Mouse (Mus musculus): ENCODE results near the gene Fbrs. TPM values are rescaled to one million over a fixed set of nuclear protein-coding genes. Genes with fewer than 3 reads are reported as not detected.
"Not testable (repeated sequence)": the region's sequence is repeated elsewhere in the genome, so short reads cannot be mapped to it uniquely, and the experiment has no call there.

The Fbrs gene
- polyA plus RNA-seq, 1 experiment from 2014 or later = 9.1 TPM

DNA sequence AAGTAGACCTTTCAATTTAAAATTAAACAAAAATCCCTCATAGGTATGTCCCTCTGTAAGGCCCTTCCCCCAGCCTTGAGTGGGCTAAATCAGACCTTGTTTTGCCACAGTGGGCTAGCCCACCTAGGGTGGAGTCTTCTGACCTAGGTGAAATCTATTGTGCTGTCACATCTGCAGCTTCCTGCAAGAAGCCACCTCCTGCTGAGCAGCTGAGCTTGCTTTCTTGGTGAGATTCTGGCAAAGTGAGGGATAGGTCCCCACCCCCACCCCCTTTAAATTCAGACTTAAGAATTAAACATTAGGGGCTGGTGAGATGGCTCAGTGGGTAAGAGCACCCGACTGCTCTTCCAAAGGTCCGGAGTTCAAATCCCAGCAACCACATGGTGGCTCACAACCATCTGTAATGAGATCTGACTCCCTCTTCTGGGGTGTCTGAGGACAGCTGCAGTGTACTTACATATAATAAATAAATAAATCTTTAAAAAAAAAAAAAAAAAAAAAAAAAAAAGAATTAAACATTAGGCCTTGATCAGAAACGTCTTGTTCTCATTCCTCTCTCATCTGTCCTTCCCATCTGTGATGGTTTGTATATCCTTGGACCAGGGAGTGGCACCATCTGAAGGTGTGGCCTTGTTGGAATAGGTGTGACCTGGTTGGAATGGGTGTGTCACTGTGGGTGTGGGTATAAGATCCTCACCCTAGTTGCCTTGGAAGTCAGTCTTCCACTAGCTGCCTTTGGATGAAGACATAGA lies 20.5 kb upstream of the Fbrs start:
- not testable (repeated sequence) for H3K27me3 ChIP-seq (ENCODE audit: control insufficient read depth, insufficient read depth, low read depth, low read length); H3K9ac ChIP-seq (ENCODE audit: low read depth, low read length); H3K4me1 ChIP-seq (ENCODE audit: control insufficient read depth, insufficient read depth, low read length); ATAC-seq; H3K27ac ChIP-seq (ENCODE audit: low read length); H3K36me3 ChIP-seq (ENCODE audit: control insufficient read depth, insufficient read depth, low read length); H3K9me3 ChIP-seq (replicated peaks; ENCODE audit: control insufficient read depth, low read length, poor library complexity, severe bottlenecking); H3K4me2 ChIP-seq (ENCODE audit: low read length); H3K4me3 ChIP-seq (ENCODE audit: low read depth, low read length)
- WGBS = 78% methylated on average over 3 of the region's 3 CpGs

DNA sequence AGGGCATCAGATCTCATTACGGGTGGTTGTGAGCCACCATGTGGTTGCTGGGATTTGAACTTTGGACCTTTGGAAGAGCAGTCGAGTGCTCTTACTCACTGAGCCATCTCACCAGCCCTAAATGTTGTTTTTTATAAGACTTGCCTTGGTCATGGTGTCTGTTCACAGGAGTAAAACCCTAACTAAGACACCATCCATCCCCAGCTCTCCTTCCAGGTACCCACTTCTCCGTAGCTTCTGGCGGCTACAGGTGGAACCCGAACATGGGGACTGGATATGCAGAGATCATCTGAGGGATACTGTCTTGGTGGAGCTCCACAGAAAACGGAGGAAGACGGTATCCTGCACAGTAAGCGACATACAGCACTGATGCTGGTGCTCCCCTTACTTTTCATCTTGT lies 19.7 kb upstream of the Fbrs start, which contains the start of gene Prr14:
TSS of gene Prr14 (plus strand) at position 301 of the 400 bp plus-strand sequence.
- H3K4me3 ChIP-seq (ENCODE audit: low read depth, low read length); H3K4me1 ChIP-seq (ENCODE audit: control insufficient read depth, insufficient read depth, low read length); H3K36me3 ChIP-seq (ENCODE audit: control insufficient read depth, insufficient read depth, low read length); H3K9me3 ChIP-seq (replicated peaks; ENCODE audit: control insufficient read depth, low read length, poor library complexity, severe bottlenecking); H3K4me2 ChIP-seq (ENCODE audit: low read length); ATAC-seq; H3K9ac ChIP-seq (ENCODE audit: low read depth, low read length); H3K27me3 ChIP-seq (ENCODE audit: control insufficient read depth, insufficient read depth, low read depth, low read length); H3K27ac ChIP-seq (ENCODE audit: low read length): not testable (repeated sequence)
- WGBS = over 99% methylated on average over 8 of the region's 8 CpGs

DNA sequence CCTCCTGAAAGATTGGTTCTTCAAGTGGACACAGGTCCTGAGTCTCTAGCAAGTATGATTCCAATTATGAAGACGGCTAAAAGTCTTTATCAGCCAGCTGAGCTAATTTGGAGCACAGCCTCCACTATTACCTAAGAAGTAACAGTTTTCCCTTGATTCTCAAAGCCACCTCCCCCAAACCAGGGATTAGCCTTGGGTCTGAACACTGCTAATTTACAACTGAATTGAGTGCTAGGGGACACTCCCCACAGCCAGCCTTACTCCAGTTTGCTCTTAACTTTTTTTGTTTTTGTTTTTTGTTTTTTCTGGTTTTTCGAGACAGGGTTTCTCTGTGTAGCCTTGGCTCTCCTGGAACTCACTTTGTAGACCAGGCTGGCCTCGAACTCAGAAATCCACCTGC lies 13.8 kb upstream of the Fbrs start:
- Histone ChIP-seq H3K9ac (ENCODE audit: low read depth, low read length) (no peak overlapping the region), H3K36me3 (ENCODE audit: control insufficient read depth, insufficient read depth, low read length) (no peaks in the 10 kb centered on the region), H3K4me3 (ENCODE audit: low read depth, low read length) (no peak overlapping the region), H3K9me3 (replicated peaks; ENCODE audit: control insufficient read depth, low read length, poor library complexity, severe bottlenecking) (no peaks in the 10 kb centered on the region), H3K27me3 (ENCODE audit: control insufficient read depth, insufficient read depth, low read depth, low read length) (no peaks in the 10 kb centered on the region), H3K4me1 (ENCODE audit: control insufficient read depth, insufficient read depth, low read length) (peaks cover 10% of the 10 kb centered on the region; the same call in 1 of the 2 replicates), H3K27ac (ENCODE audit: low read length) (no peak overlapping the region), H3K4me2 (ENCODE audit: low read length) (no peak overlapping the region)
- WGBS = 85% methylated on average over 3 of the region's 3 CpGs
- no peak for ATAC-seq

DNA sequence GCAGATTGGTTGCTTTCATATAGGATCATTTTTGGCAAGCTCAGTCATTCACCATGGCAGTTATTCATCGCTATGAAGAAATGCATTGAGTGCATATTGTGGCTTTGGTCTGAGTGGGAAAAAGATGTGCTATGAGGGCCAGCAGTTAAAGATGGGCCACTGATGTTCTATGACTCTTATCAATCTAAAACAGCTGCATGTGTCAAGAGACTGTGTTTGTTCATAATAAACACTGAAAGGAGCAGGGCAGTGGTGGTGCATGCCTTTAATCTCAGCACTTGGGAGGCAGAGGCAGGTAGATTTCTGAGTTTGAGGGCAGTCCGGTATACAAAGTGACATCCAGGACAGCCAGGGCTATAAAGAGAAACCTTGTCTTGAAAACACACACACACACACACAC lies 13.3 kb upstream of the Fbrs start:
- ATAC-seq; H3K27me3 ChIP-seq (ENCODE audit: control insufficient read depth, insufficient read depth, low read depth, low read length); H3K4me3 ChIP-seq (ENCODE audit: low read depth, low read length); H3K27ac ChIP-seq (ENCODE audit: low read length); H3K4me2 ChIP-seq (ENCODE audit: low read length); H3K36me3 ChIP-seq (ENCODE audit: control insufficient read depth, insufficient read depth, low read length); H3K9me3 ChIP-seq (replicated peaks; ENCODE audit: control insufficient read depth, low read length, poor library complexity, severe bottlenecking); H3K9ac ChIP-seq (ENCODE audit: low read depth, low read length): not testable (repeated sequence)
- peaks cover 10% of the 10 kb centered on the region; the same call in 1 of the 2 replicates for H3K4me1 ChIP-seq (ENCODE audit: control insufficient read depth, insufficient read depth, low read length)
- 97% methylated on average over 2 of the region's 2 CpGs for WGBS

DNA sequence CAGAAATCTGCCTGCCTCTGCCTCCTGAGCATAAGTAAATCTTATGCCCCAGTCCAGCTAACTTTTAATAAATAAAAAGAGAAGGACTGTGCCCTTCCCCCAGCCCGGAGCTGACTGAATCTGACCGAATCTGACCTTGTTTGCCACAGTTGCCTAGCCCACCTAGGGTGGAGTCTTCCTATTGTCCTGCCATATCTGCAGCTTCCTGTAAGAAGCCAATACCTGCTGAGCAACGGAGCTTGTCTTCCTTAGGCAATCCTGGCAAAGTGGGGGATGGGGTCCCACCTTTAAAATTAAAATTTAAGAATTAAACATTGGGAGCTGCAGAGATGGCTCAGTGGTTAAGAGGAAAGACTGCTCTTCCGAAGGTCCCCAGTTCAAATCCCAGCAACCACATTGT lies 12.4 kb upstream of the Fbrs start:
- H3K36me3 ChIP-seq (ENCODE audit: control insufficient read depth, insufficient read depth, low read length) = no peaks in the 10 kb centered on the region
- WGBS = 93% methylated on average over 4 of the region's 4 CpGs
- no peaks in the 10 kb centered on the region for H3K9me3 ChIP-seq (replicated peaks; ENCODE audit: control insufficient read depth, low read length, poor library complexity, severe bottlenecking)
- H3K27me3 ChIP-seq (ENCODE audit: control insufficient read depth, insufficient read depth, low read depth, low read length) = no peaks in the 10 kb centered on the region
- no peak for ATAC-seq
- no peak overlapping the region for H3K9ac ChIP-seq (ENCODE audit: low read depth, low read length)
- no peak overlapping the region for H3K4me2 ChIP-seq (ENCODE audit: low read length)
- no peak overlapping the region for H3K27ac ChIP-seq (ENCODE audit: low read length)
- H3K4me1 ChIP-seq (ENCODE audit: control insufficient read depth, insufficient read depth, low read length) = peaks cover 10% of the 10 kb centered on the region; the same call in 1 of the 2 replicates
- no peak overlapping the region for H3K4me3 ChIP-seq (ENCODE audit: low read depth, low read length)

DNA sequence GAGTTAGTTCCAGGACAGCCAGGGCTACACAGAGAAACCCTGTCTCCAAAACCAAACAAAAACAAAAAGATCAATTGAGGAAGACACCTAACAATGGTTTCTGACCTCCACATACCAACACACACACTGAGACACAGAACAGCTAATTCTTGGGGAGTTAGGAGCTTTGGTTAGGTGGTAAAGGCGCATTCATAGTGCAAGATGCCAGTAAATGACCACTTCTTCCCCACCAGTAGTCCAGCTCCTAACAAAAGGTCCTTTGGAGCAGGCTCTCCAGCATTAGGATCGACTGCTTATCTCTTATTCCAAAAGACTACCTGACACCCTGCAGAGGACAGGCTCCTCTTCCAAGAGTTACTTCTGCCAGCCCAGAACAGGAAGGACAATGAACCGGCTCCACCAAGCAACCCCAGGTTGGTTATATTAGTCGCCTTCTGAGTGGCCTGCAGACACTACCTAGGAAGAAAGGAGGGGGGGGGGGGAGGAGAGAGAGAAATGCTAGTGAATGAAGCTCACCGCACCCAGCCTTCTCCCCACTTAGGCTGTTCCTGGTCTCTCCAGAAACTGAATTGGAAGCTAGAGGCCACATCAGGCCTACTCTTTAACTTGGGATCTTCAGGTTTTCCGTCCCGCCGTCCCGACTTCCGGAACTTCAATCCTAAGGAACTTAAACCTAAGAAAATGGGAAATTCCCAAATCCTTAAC lies 8.8 kb upstream of the Fbrs start:
- H3K4me1 ChIP-seq (ENCODE audit: control insufficient read depth, insufficient read depth, low read length) = peaks cover 19% of the 10 kb centered on the region
- no peaks in the 10 kb centered on the region for H3K9me3 ChIP-seq (replicated peaks; ENCODE audit: control insufficient read depth, low read length, poor library complexity, severe bottlenecking)
- peak; percentile 21; the same call in 1 of the 2 replicates for ATAC-seq

DNA sequence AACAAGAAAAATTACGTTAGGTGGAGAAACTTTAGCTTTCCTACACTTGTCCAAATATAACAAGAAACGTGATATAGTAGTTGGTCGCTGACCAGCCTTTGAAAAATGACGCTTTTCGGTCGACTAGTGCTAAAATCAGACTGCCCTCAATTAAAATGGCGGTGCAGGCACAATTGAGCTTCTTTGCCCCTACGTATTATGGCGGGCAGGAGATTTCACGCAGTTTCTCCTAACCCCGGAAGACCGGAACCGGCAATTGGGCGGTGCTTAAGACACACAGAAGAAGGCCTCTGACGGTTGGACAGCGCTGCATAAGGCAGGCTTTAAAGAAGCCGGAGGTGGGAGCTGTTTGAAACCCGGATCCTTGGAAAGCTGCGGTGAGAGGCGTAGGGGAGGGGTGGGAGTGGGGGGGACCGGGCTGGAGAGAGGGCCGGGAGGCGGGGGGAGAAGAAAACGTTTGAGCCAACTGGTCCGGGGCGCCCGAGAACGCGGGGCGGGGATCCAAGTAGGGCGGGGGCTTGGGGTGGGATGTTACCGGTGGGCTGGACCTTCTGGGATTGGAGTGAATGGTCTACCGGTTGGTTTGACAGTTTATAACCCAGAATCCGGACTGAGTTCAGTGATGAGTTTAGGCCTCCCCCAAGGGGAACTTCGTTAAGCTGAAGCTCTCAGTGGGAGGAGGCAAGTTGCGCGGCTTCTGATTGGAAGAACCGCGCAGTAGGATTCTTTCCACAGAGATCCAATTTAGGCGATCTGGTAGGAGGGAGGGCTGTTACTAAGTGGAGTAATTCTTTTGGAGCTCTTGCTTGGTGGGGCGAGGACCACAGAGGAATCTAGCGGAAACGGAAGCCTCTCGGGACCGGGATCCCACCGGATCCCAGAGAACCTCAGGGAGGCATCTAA lies 8.0 kb upstream of the Fbrs start:
- ATAC-seq = peak; percentile 96
- Histone ChIP-seq H3K27ac (ENCODE audit: low read length) (peak overlapping the region; percentile 97), H3K36me3 (ENCODE audit: control insufficient read depth, insufficient read depth, low read length) (peaks cover 16% of the 10 kb centered on the region), H3K9ac (ENCODE audit: low read depth, low read length) (peak overlapping the region; percentile 90), H3K27me3 (ENCODE audit: control insufficient read depth, insufficient read depth, low read depth, low read length) (no peaks in the 10 kb centered on the region), H3K4me2 (ENCODE audit: low read length) (peak overlapping the region; percentile 97), H3K9me3 (replicated peaks; ENCODE audit: control insufficient read depth, low read length, poor library complexity, severe bottlenecking) (no peaks in the 10 kb centered on the region), H3K4me3 (ENCODE audit: low read depth, low read length) (peak overlapping the region; percentile 72), H3K4me1 (ENCODE audit: control insufficient read depth, insufficient read depth, low read length) (peaks cover 19% of the 10 kb centered on the region)
- WGBS = under 1% methylated on average over 45 of the region's 46 CpGs

More for the DNA sequence above, 8.8 kb upstream of the Fbrs start:
- peak overlapping the region; percentile 64 for H3K9ac ChIP-seq (ENCODE audit: low read depth, low read length)
- WGBS = 8% methylated on average over 10 of the region's 10 CpGs
- H3K27me3 ChIP-seq (ENCODE audit: control insufficient read depth, insufficient read depth, low read depth, low read length) = no peaks in the 10 kb centered on the region
- H3K4me2 ChIP-seq (ENCODE audit: low read length) = peak overlapping the region; percentile 97
- peak overlapping the region; percentile 97 for H3K27ac ChIP-seq (ENCODE audit: low read length)
- H3K4me3 ChIP-seq (ENCODE audit: low read depth, low read length) = peak overlapping the region; percentile 72
- H3K36me3 ChIP-seq (ENCODE audit: control insufficient read depth, insufficient read depth, low read length) = peaks cover 8% of the 10 kb centered on the region

DNA sequence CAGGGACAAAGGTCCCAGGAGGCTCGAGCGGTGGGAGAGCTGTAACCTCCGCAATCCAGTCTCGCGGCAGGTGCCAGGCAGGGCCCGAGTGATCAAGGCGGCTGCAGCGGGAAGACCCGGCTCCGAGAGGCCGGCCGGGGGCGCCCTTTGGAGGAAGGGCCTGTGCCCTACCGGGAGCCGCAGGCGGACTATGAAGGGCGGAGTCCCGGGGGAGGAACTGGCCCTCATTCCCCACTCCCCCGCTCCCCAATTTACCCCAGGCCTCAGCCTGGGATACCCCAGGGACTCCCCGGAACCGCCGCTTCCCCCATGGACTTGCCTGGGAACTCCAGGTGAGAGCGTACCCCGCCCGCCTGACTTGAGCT lies 7.4 kb upstream of the Fbrs start:
- Histone ChIP-seq H3K4me2 (ENCODE audit: low read length) (peak overlapping the region; percentile 94), H3K4me3 (ENCODE audit: low read depth, low read length) (peak overlapping the region; percentile 72), H3K9ac (ENCODE audit: low read depth, low read length) (peak overlapping the region; percentile 90), H3K9me3 (replicated peaks; ENCODE audit: control insufficient read depth, low read length, poor library complexity, severe bottlenecking) (no peaks in the 10 kb centered on the region), H3K27ac (ENCODE audit: low read length) (peak overlapping the region; percentile 97), H3K27me3 (ENCODE audit: control insufficient read depth, insufficient read depth, low read depth, low read length) (no peaks in the 10 kb centered on the region), H3K36me3 (ENCODE audit: control insufficient read depth, insufficient read depth, low read length) (peaks cover 21% of the 10 kb centered on the region), H3K4me1 (ENCODE audit: control insufficient read depth, insufficient read depth, low read length) (peaks cover 19% of the 10 kb centered on the region)
- WGBS = 0% methylated on average over 25 of the region's 25 CpGs
- ATAC-seq = peak; percentile 29

Measured in midbrain, embryonic 16.5 days (tissue).